Mouse (Mus musculus) hindbrain, embryonic 11.5 days (tissue): ENCODE data around the gene Ddo. TPM values are rescaled to one million over a fixed set of nuclear protein-coding genes. Genes with fewer than 3 reads are reported as not detected.

Experiments used
- ATAC-seq: fragments of 200-750 bp; cut with Nextera tagmentation; 2 replicates; pipeline ENCODE4 v1.8.0; 2017; ENCODE audit warnings: mild to moderate bottlenecking, moderate TSS enrichment, moderate library complexity; ENCODE audit not compliant: low FRiP score
- DNase-seq: peaks from one replicate; pipeline ENCODE4 v3.0.0-alpha.2; 2015; ENCODE audit warnings: low spot score
- H3K27ac ChIP-seq: fragments of 300-500 bp; sonication (generic); 2 replicates; pipeline ENCODE4 v1.5.1; 2014; ENCODE audit warnings: mild to moderate bottlenecking, low read depth, low read length
- H3K27me3 ChIP-seq: fragments of 300-500 bp; sonication (generic); 2 replicates; pipeline ENCODE4 v1.6.1; 2014; ENCODE audit warnings: mild to moderate bottlenecking, low read length, moderate library complexity, mixed read lengths; ENCODE audit not compliant: control insufficient read depth, insufficient read depth
- H3K36me3 ChIP-seq: fragments of 300-500 bp; sonication (generic); 2 replicates; pipeline ENCODE4 v1.6.1; 2014; ENCODE audit warnings: mild to moderate bottlenecking, low read length, moderate library complexity, mixed read lengths; ENCODE audit not compliant: control insufficient read depth, insufficient read depth
- H3K4me1 ChIP-seq: fragments of 300-500 bp; sonication (generic); replicated peaks from 2 replicates; pipeline ENCODE4 v1.6.1; 2014; ENCODE audit warnings: low read length, mixed read lengths; ENCODE audit not compliant: control insufficient read depth, insufficient read depth
- H3K4me2 ChIP-seq: fragments of 300-500 bp; sonication (generic); replicated peaks from 2 replicates; pipeline ENCODE4 v1.6.1; 2014; ENCODE audit warnings: mild to moderate bottlenecking, low read depth, low read length
- H3K4me3 ChIP-seq: fragments of 300-500 bp; sonication (generic); 2 replicates; pipeline ENCODE4 v1.5.1; 2014; ENCODE audit warnings: low read depth, low read length
- H3K9ac ChIP-seq: fragments of 300-500 bp; sonication (generic); 2 replicates; pipeline ENCODE4 v1.6.1; 2014; ENCODE audit warnings: low read depth, low read length
- H3K9me3 ChIP-seq: fragments of 300-500 bp; sonication (generic); 2 replicates; pipeline ENCODE4 v1.6.1; 2016; ENCODE audit warnings: low read length; ENCODE audit not compliant: control insufficient read depth
- WGBS: fragments of 180-500 bp; shearing (Covaris S2); extraction: QIAGEN DNeasy Blood & Tissue Kit; methylation state at CpG from one replicate; pipeline ENCODE4 v1.1.7; 2014; 5-methylcytosine and 5-hydroxymethylcytosine counted together
- polyA plus RNA-seq: library from polyadenylated mRNA; unstranded; fragments of >200 nt; fragmentation: Nextera tagmentation; extraction: Ambion mirVana; gene quantifications from 2 replicates; pipeline ENCODE4 v1.2.1, GENCODE M21; 2014

Gene Ddo
- polyA plus RNA-seq, 1 experiment from 2014 or later, result 0.17 TPM

DNA sequence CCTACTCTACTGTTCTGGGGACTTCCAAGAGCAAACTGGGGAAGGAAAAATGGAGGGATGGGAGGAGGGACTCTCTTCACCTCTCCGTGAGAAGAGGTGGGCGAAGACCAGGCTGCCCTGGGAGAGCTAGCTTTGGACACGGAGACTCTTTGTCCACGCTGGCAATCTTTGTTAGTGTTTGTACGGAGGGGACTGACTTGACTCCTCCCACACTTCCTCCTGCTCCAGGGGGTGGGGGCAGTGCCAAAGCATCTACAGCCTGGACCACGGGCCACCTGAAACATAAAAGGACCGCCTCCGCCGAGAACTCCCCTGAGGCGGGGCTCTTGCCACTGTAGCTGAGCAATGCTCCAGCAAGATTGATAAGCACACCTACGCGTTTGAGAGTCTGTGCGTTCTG is 44.3 kb downstream of the Ddo start:
- WGBS, result 8% methylated on average over 13 of the region's 13 CpGs
- H3K27me3 ChIP-seq, result no peaks in the 10 kb centered on the region
- no peak overlapping the region for H3K4me3 ChIP-seq
- H3K9me3 ChIP-seq, result no peaks in the 10 kb centered on the region
- ATAC-seq, result peak; percentile 57
- H3K4me2 ChIP-seq, result peak overlapping the region; percentile 8
- peaks cover 2% of the 10 kb centered on the region; the same call in 1 of the 2 replicates for H3K4me1 ChIP-seq
- no peak overlapping the region for H3K27ac ChIP-seq
- peak; percentile 40 for DNase-seq
- no peak overlapping the region for H3K9ac ChIP-seq
- no peaks in the 10 kb centered on the region for H3K36me3 ChIP-seq

DNA sequence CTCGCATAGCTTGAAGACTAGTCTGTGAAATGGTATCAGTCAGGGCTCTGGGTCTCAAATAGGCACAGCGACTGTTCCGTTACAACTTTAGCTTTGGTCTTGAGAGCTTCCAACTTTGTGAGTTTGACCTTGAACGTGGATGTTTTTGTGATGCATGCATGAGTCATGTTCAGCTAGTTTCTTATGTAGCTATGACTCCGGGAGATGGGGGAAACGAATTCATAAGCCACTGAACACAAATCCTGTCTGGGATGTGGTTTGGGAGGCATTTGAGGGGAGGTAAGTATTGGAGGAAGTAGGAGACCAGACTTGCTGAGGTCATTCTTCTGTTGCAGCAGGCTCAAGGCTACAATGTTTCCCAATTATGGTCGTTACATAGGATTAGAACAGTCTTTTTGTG is 46.1 kb downstream of the Ddo start:
- Histone ChIP-seq H3K4me3 (no peak overlapping the region), H3K9me3 (no peaks in the 10 kb centered on the region), H3K4me2 (no peak overlapping the region), H3K27me3 (no peaks in the 10 kb centered on the region), H3K36me3 (no peaks in the 10 kb centered on the region), H3K9ac (no peak overlapping the region), H3K27ac (no peak overlapping the region), H3K4me1 (peaks cover 2% of the 10 kb centered on the region; the same call in 1 of the 2 replicates)
- no peak for DNase-seq
- WGBS, result 85% methylated on average over 7 of the region's 7 CpGs
- ATAC-seq, result no peak

- no peaks in the 10 kb centered on the region for H3K36me3 ChIP-seq
- H3K9ac ChIP-seq, result no peak overlapping the region
- 91% methylated on average over 3 of the region's 3 CpGs for WGBS
- H3K9me3 ChIP-seq, result no peaks in the 10 kb centered on the region
- no peaks in the 10 kb centered on the region for H3K27me3 ChIP-seq
- DNase-seq (no peak), ATAC-seq (no peak)
- no peak overlapping the region for H3K4me2 ChIP-seq
- peaks cover 2% of the 10 kb centered on the region; the same call in 1 of the 2 replicates for H3K4me1 ChIP-seq
- H3K27ac ChIP-seq, result no peak overlapping the region
- no peak overlapping the region for H3K4me3 ChIP-seq
Measured at GRCm38 (mm10) chr10:40678477-40678876, 48.7 kb downstream of the Ddo start.

- no peaks in the 10 kb centered on the region for H3K9me3 ChIP-seq
- no peaks in the 10 kb centered on the region for H3K27me3 ChIP-seq
- H3K36me3 ChIP-seq, result no peaks in the 10 kb centered on the region
- ATAC-seq (no peak), DNase-seq (no peak)
- H3K4me1 ChIP-seq, result no peaks in the 10 kb centered on the region
- H3K4me3 ChIP-seq, result no peak overlapping the region
- 37% methylated on average over 8 of the region's 8 CpGs for WGBS
- H3K4me2 ChIP-seq, result peak overlapping the region; percentile 99; the same call in 1 of the 2 replicates
- H3K27ac ChIP-seq, result no peak overlapping the region
- no peak overlapping the region for H3K9ac ChIP-seq
Measured at GRCm38 (mm10) chr10:40682470-40682869, 52.7 kb downstream of the Ddo start.

DNA sequence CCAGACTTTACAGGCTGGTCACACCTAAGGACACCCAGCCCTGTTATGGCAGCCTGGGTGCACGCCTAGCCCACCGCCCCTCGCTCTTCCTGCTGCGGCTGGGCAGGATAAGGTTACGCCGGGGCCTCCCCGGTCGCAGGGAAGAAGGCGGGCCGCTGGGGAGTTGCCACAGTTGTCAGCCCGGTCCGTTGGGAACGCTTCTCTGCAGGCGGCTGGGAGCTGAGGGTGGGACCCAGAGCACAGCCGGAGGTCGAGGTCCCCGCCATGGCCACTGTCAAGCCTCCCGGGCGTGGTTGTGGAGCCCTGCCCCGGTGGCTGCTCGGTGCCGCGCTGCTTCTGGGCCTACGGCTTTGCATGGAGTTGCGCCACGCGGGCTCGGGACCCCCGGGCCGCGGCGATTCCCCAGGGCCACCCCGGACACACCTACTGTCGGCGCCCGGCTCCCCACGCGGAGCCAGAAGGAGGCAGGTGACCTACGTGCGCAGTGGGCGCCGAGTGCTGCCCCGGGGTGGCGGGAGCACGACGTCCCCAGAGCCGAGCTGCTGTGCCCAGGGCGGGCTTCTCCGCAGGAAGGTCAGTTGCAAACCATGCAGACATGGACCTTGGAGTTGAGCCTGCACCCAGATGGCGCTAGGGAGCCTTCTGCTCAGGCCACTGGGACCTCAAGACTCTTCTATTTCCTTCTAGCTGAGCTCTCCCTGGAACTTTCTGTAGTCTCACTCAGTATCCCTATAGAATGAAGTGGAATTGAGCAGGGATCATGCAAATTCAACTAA is 53.5 kb downstream of the Ddo start, which contains the start of gene Mettl24:
Gene Mettl24 (plus strand): TSS at position 191 of the 776 bp plus-strand sequence.
- no peaks in the 10 kb centered on the region for H3K27me3 ChIP-seq
- 0% methylated on average over 34 of the region's 50 CpGs for WGBS
- peak within 1 kb of the TSS; percentile 99 for H3K4me2 ChIP-seq
- no peaks in the 10 kb centered on the region for H3K9me3 ChIP-seq
- H3K27ac ChIP-seq, result no peak within 1 kb of the TSS
- peak within 1 kb of the TSS; percentile 55 for H3K4me3 ChIP-seq
- peak; percentile 86 for ATAC-seq
- peak; percentile 75 for DNase-seq
- H3K36me3 ChIP-seq, result no peaks in the 10 kb centered on the region
- H3K9ac ChIP-seq, result peak within 1 kb of the TSS; percentile 70
- H3K4me1 ChIP-seq, result no peaks in the 10 kb centered on the region

DNA sequence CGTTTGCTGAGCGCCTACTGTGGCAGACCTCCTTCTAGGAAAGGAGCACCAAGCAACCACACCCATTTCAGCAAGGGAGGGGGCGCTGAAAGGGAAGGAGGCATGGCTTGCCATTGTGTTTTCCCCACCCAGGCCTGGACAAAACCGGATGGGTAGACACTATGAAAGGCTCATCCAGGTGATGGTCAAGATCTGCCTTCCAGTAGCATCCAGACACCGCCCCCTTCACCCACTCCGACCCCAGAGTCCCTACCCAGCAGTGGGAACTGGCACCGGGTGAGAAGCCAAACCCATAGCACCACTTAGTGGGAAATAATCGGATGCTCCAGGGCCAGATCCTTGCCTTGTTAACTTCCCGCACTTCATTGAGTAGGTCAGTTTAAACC is 54.0 kb downstream of the Ddo start:
- no peaks in the 10 kb centered on the region for H3K4me1 ChIP-seq
- no peak overlapping the region for H3K4me3 ChIP-seq
- no peak for DNase-seq
- no peaks in the 10 kb centered on the region for H3K36me3 ChIP-seq
- peak overlapping the region; percentile 99; the same call in 1 of the 2 replicates for H3K4me2 ChIP-seq
- WGBS, result 57% methylated on average over 9 of the region's 9 CpGs
- no peaks in the 10 kb centered on the region for H3K27me3 ChIP-seq
- no peaks in the 10 kb centered on the region for H3K9me3 ChIP-seq
- ATAC-seq, result peak; percentile 45; the same call in 1 of the 2 replicates
- H3K27ac ChIP-seq, result no peak overlapping the region
- no peak overlapping the region for H3K9ac ChIP-seq

- Histone ChIP-seq H3K9me3 (no peaks in the 10 kb centered on the region), H3K36me3 (no peaks in the 10 kb centered on the region), H3K27ac (no peak overlapping the region), H3K4me1 (no peaks in the 10 kb centered on the region), H3K4me2 (no peak overlapping the region), H3K9ac (no peak overlapping the region), H3K4me3 (no peak overlapping the region), H3K27me3 (no peaks in the 10 kb centered on the region)
- WGBS, result 91% methylated on average over 7 of the region's 7 CpGs
- no peak for ATAC-seq
- DNase-seq, result no peak
Measured at GRCm38 (mm10) chr10:40684326-40684725, 54.5 kb downstream of the Ddo start.

GRCm38 (mm10) chr10:40685641-40686040 is 55.8 kb downstream of the Ddo start:
- H3K9me3 ChIP-seq, result no peaks in the 10 kb centered on the region
- no peak for ATAC-seq
- H3K27me3 ChIP-seq, result no peaks in the 10 kb centered on the region
- H3K4me3 ChIP-seq, result no peak overlapping the region
- 40% methylated on average over 8 of the region's 8 CpGs for WGBS
- no peaks in the 10 kb centered on the region for H3K4me1 ChIP-seq
- no peaks in the 10 kb centered on the region for H3K36me3 ChIP-seq
- no peak for DNase-seq
- no peak overlapping the region for H3K4me2 ChIP-seq
- H3K9ac ChIP-seq, result no peak overlapping the region
- no peak overlapping the region for H3K27ac ChIP-seq

DNA sequence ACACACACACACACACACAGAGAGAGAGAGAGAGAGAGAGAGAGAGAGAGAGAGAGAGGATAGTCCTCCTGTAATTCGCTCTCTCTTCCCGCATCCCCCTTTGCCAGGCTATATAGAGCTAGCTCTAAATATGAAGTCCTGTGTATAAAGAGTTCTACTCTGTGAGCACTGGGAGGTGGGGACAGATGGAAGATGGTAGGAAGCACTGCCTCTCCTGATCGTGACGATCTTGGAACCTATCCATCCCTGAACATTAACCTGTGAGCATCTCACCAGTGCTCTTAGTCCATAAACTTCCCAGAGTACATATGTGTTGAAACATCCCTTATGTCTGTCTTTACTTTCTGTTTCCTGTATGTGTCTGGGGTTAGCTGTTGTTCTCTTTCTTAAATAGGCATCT is 57.2 kb downstream of the Ddo start:
- Histone ChIP-seq H3K4me3 (no peak overlapping the region), H3K27me3 (no peaks in the 10 kb centered on the region), H3K4me1 (no peaks in the 10 kb centered on the region), H3K36me3 (no peaks in the 10 kb centered on the region), H3K27ac (no peak overlapping the region), H3K9me3 (no peaks in the 10 kb centered on the region), H3K9ac (no peak overlapping the region), H3K4me2 (no peak overlapping the region)
- no peak for ATAC-seq
- DNase-seq, result no peak
- WGBS, result 87% methylated on average over 4 of the region's 4 CpGs
